Mouse (Mus musculus): ENCODE data around the gene Exd2.

- TF ChIP-seq POLR2A (IDR thresholded peaks at IDR 0.05; ENCODE audit: extremely low read depth, insufficient read depth, low read length) (no peak), CTCF (IDR thresholded peaks at IDR 0.05; ENCODE audit: extremely low read depth, insufficient read depth, low read length) (no peak)
These were observed 68.7 kb downstream of the Exd2 start for GRCm38 (mm10) chr12:80531585-80531984.

Data from cortical plate, adult 2 months (tissue).